Mouse (Mus musculus): Measurements from ENCODE around the gene Gimap4.

Gimap4 gene

DNA sequence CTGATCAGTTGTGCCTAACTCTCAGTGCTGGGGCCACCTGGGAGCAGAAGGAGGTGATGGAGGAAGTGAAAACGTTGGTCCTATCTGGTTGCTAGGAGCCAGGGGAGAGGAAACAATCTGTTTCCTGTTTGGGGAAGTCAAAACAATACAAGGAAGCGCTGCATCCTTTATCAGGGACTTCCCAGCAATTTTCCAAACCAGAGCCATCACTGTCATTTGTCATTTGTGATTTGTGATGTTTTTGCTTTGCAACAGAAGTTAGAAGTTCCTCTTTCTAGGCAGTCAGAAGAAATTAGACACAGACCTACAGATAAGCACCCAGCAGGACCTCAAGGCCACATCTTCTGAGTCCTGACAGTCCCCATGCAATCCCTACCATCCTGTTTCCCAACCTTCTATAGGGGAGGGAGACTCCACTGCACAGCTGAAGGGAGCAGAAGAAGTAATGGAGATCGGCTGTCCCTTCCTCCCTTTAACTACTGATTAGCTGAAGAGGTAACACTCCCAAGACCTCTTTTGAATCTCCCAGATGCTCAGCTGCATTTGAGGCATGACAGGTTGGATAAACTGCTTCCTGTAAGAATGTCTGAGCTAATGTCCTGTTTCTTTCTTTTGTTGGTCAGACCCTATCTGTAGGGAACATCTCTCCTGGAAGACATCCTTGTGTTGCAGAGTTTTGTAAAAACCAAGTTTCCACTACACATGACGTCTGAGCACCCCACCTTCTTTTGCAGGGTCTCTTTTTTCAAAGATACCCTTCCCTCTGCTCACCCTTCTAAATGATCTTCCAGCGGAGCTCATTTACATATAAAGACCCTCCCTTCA lies 16.1 kb downstream of the Gimap4 start:
- no peak for DNase-seq (ENCODE audit: extremely low spot score)

DNA sequence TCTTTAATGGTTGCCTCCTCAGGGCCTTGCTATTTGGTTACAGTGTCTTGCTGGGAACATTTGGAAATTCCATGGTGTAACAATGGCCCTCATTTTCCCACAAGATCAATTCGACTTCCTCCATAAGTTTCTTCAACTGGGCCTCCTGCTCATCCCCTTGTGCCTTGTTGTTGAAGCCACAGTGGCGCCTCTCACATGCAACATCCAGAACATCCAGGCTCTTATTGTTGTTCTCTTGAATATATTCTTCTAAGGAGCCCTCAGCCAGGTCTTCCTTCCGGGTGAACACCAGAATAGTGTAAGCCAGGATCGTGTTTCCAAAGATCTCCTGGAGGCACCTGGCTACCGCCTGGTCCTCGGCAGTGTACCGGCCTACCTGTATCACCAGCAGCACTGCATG lies 17.8 kb downstream of the Gimap4 start:
- no peak for DNase-seq (ENCODE audit: extremely low spot score)

GRCm38 (mm10) chr6:48702601-48703000 lies 18.3 kb downstream of the Gimap4 start:
- DNase-seq (ENCODE audit: extremely low spot score): no peak

- DNase-seq (ENCODE audit: extremely low spot score): no peak
These were observed 19.8 kb downstream of the Gimap4 start for GRCm38 (mm10) chr6:48704146-48704545.

- DNase-seq (ENCODE audit: extremely low spot score): no peak
These were observed 21.8 kb downstream of the Gimap4 start for GRCm38 (mm10) chr6:48706130-48706529.

- no peak for DNase-seq (ENCODE audit: extremely low spot score)
These were observed 34.1 kb downstream of the Gimap4 start, which contains the start of the genes Gm28053 and Gimap7 for GRCm38 (mm10) chr6:48718455-48718854. Gene Gm28053, plus strand, starts transcription at chr6:48718607. Gene Gimap7, plus strand, starts transcription at chr6:48718621.

- no peak for DNase-seq (ENCODE audit: extremely low spot score)
These were observed 36.0 kb downstream of the Gimap4 start for GRCm38 (mm10) chr6:48720326-48720725.

DNA sequence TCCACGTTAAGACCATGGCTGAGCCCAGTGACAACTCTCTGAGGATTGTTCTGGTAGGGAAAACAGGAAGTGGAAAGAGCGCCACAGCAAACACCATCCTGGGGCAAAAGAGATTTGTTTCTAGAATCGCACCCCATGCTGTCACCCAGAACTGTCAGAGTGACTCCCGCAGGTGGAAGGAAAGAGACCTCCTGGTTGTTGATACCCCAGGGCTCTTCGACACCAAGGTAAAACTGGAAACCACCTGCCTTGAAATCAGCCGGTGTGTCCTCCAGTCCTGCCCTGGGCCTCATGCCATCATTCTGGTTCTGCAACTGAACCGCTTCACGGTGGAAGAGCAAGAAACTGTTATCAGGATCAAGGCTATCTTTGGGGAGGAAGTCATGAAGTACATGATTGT lies 39.1 kb downstream of the Gimap4 start:
- no peak for DNase-seq (ENCODE audit: extremely low spot score)

GRCm38 (mm10) chr6:48725476-48725875 lies 41.1 kb downstream of the Gimap4 start:
- DNase-seq (ENCODE audit: extremely low spot score): no peak

DNA sequence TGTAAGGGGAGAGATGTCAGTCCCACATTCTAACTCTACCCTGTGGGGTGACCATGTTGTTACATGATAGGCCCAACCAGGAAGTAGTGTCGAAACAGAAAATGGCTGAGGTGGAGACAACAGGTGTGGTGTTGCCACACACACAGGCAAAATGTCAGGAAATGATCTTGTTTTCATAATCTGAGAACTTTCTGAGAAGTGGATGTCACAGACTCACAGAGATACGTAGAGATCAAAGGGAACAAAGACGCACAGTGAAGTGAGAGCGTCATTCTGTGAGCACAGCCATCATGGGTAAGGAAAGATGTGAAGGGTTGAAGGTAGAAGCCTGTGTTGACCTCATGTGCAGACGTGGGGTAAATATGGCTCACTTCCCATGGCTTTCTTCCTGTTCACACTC lies 43.4 kb downstream of the Gimap4 start:
- DNase-seq (ENCODE audit: extremely low spot score): no peak

- DNase-seq (ENCODE audit: extremely low spot score): no peak
These were observed 48.5 kb downstream of the Gimap4 start for GRCm38 (mm10) chr6:48732864-48733304.

DNA sequence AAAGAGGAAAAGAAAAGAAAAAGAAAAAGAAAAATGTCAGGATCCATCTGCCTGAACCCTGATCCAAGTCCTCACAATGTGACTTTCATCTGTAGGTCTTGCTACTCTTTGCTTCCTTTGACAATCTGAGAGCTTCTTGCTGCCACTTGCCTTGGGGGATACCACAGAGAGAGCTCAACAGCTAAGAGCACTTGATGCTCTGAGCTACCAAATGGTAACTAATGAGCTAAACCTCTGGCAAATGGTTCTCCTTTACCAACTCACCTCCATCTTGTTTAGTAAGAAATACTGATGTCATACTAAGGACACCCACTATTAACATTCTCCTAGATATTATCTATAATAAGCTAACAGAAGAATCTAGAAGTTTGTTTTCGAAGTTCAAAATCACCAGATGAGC lies 49.3 kb downstream of the Gimap4 start:
- DNase-seq (ENCODE audit: extremely low spot score): no peak

DNA sequence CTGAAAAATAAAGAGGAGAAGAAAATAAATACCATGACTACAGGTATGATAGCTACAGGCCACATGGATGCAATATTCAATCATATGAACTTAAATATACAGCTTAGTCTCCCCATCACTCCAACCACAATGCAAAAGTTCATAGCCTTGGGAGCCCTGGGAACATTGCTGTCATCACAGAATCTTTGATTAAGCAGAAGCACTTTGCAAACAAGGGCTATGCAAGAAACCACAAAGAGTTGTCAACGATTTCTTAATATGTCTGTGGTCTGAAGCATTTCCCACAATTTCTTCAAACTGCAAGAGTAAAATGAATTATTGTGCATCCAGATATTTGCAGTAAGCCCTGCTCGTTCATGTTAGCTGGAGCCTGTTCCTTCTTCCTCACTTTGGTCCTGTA lies 52.7 kb downstream of the Gimap4 start:
- DNase-seq (ENCODE audit: extremely low spot score): no peak

- no peak for DNase-seq (ENCODE audit: extremely low spot score)
These were observed 53.3 kb downstream of the Gimap4 start for GRCm38 (mm10) chr6:48737688-48738087.

DNA sequence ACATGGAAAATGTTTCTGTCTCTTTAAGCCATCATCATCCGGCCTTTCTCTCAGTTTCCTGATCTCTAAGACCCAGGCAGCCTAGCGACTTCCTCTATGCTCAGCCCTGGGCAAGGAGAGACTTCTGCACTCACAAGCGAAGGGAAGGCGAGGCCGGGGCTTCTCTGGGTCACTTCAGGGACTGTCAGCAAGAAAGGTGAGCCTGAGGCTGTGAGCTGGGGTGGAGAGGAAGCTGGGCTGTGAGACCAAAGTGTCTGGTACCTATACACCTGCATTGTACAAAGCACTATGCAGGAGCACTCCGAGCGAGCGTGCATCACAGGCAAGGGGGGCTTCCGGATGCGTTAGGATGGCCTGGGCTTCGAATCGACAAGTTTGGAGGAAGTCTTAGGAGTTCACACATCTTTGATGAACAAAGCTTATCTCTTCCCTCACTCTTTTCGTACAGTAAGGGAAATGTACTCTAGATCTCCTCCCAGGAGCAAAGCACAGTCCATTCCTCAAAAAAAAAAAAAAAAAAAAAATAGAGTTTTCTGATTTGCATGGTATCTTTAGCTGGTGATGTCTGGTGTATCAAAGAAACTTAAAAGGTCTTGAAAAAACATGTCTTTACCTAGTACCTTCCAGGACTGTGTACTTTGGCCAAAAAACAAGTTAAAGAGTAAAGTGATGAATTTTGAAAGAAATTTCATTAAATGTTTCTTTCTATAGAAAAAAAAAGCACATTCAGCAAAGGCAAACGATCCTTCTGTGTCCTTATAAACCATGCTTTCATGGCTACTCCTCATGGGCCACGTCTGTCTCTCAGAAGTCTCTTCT lies 54.8 kb downstream of the Gimap4 start, which contains the start of gene Gimap1:
TSS of gene Gimap1 (plus strand) at position 94 of the 819 bp plus-strand sequence.
- no peak for DNase-seq (ENCODE audit: extremely low spot score)

DNA sequence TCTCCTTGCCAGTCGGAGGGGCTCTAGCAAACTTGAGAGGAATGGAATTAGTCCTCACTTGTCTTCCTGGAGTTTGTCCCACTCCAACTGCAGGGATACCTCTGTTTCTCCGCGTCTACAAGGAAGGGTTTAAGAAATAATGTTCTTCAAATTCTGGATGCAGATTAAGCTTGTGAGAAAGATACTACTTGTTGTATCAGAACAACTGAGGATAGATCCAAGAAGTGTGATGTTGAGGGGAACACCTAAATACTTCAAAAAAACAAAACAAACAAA lies 55.4 kb downstream of the Gimap4 start:
- no peak for DNase-seq (ENCODE audit: extremely low spot score)

DNA sequence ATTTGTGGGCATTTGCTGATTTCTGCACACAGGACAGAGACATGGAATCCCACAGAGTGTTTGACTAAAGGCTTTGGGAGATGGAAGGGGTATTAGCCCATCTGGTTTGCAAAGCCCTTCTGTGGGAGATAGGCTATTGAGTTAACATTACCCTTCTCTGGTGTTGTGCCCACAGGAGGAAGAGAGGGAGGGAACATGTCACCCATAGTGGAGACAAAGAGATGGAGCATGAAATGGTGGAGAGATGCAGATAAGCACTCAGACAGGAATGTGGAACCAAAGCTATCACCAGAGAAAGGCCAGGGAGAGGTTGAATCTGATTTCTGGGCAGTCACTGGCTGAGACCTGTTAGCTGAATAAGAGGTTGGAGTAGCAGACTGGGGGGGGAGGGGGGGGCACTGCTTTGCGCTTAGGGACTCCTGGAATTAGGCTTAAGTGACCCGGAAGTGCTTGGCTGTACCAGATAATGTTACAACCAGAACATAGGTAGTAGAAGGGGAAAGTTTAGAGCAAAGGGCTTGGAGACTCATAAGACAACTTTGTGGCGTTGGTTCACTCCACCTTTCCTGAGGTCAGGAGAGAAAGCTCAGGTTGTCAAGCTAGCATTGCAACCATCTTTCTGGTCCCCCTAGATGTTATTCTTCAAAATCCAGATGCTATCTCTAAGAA lies 56.3 kb downstream of the Gimap4 start:
- no peak for DNase-seq (ENCODE audit: extremely low spot score)

DNA sequence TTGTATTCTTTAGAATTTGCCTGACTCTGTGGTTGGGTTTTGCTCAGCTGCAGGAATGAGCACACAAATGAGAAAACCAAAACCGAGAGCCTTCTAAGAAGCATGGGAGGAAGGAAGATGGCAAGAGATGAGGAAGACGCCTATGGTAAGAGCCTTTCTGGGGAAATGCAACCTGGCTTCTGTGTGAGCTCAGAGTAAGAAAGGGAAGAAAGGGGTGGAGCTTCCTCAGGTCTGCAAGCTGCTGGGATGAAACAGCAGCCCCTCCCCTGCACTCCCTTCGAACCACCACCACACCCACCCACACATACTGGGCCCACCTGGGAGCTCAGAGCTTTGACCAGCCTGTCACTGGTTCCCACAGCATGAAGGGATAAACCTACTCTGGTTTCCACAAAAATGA lies 56.9 kb downstream of the Gimap4 start:
- DNase-seq (ENCODE audit: extremely low spot score): no peak

Measured in embryo, embryonic 9.5 days (tissue).